Comparison of ENCODE assay signal across 1 mouse cellular context in genomic region chr13:108129070-108129469, GRCm38 (mm10).
TF ChIP-seq lines count a peak whose summit lies in the region.

No protein-coding gene starts in this region.

TF ChIP-seq in CH12.LX, 34 proteins besides CTCF, POLR2A, EP300 and RAD21 (continued from another document):
- TF ChIP-seq POLR2AphosphoS2 (IDR thresholded peaks at IDR 0.05; ENCODE audit: low read depth, low read length): no peak
- TF ChIP-seq NRF1 (IDR thresholded peaks at IDR 0.05; ENCODE audit: low read depth, low read length): no peak
- TF ChIP-seq MAX (IDR thresholded peaks at IDR 0.05; ENCODE audit: low read length): no peak
- TF ChIP-seq HCFC1 (IDR thresholded peaks at IDR 0.05; ENCODE audit: low read depth, low read length): no peak
- TF ChIP-seq TCF12 (IDR thresholded peaks at IDR 0.05; ENCODE audit: low read depth, low read length): no peak
- peak; percentile 75 for TF ChIP-seq ELF1 (IDR thresholded peaks at IDR 0.05; ENCODE audit: low read depth, low read length)
- peak; percentile 56; the same call in 1 of the 2 replicates for TF ChIP-seq ZNF384 (IDR thresholded peaks at IDR 0.05; ENCODE audit: low read depth, low read length)
- no peak for TF ChIP-seq SIN3A (IDR thresholded peaks at IDR 0.05; ENCODE audit: low read length)
